Mouse (Mus musculus): ENCODE results near the gene Vmn2r57.
A peak's percentile ranks its signal among the peaks of the same experiment; 100 is the strongest.
"Not testable (repeated sequence)": the region's sequence is repeated elsewhere in the genome, so short reads cannot be mapped to it uniquely, and the experiment has no call there.

The Vmn2r57 gene

DNA sequence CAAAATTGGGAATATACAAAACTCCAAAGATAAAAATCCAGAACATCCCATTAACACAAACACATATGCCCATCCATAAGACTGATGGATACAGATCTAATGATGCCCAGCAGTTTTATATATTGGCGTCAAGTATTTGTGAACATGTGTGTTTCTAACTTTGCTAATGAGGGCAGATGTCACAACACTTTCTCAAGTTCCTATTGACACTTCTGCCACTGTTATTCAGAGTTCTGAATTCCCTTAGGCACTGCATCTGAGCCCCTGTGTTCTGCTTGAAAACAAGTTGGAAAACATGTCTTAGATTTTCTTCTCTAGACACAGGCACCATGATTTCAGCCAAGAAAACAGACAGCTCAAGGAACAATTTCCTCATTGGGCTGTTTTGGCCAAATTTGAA is at the start of gene Vmn2r57:
TSS of gene Vmn2r57 (minus strand) at position 101 of the 400 bp plus-strand sequence.
- DNase-seq (ENCODE audit: low spot score in 2 of 2): not testable (repeated sequence)

DNA sequence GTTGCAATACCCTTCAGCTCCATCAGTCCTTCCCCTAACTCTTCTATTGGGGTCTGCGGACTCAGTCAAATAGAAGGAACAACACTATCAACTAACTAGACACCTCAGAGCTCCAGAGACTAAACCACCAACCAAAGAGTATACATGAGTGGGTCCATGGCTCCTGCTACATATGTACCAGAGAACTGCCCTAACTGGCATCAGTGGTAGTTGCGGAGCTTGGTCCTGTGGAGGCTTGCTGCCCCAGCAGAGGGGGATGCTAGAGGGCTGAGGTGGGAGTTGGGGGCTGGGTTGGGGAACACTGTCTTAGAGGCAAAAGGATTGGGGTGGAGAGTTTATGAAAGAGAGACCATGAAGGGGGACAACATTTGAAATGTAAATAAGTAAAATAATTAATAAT is 49.4 kb upstream of the Vmn2r57 start:
- DNase-seq (ENCODE audit: low spot score in 2 of 2): no peak

DNA sequence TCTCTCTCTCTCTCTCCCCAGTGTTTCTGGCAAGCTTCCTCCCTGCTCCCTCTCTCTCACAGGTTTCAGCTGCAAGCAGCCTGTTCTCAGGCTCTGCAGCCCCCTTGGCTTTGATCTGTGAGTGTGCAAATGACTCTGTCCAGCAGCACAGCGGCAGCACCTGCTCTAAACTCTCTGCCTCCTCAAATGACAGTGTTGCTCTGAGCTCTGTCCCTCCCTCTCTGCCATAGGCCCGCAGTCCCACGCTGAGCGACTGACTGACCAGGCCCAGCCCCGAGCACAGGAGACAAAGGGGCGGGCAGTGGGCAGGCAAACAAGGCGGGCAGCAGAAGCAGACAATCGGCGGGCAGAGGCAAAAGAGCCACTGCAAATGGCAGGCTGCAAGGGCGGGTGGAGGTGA is 3.4 kb upstream of the Vmn2r57 start:
- no peak for DNase-seq (ENCODE audit: low spot score in 2 of 2)

DNA sequence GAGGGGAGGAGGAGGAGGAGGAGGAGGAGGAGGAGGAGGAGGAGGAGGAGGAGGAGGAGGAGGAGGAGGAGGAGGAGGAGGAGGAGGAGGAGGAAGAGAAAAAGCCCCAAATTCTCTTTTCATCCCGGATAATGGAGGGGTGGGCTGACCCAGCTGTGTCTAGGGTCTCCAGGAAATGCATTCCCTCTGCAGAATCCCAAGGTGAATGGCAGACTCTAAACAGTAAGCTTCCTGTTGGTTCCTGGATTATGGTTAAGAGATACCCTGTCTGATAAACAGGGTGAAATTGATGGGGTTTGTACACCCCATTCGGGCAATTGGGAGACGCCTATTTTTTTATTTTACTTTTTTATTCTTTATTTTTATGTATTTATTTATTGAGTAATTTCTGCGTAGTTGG is 54.4 kb downstream of the Vmn2r57 start:
- DNase-seq (ENCODE audit: low spot score in 2 of 2): no peak

DNA sequence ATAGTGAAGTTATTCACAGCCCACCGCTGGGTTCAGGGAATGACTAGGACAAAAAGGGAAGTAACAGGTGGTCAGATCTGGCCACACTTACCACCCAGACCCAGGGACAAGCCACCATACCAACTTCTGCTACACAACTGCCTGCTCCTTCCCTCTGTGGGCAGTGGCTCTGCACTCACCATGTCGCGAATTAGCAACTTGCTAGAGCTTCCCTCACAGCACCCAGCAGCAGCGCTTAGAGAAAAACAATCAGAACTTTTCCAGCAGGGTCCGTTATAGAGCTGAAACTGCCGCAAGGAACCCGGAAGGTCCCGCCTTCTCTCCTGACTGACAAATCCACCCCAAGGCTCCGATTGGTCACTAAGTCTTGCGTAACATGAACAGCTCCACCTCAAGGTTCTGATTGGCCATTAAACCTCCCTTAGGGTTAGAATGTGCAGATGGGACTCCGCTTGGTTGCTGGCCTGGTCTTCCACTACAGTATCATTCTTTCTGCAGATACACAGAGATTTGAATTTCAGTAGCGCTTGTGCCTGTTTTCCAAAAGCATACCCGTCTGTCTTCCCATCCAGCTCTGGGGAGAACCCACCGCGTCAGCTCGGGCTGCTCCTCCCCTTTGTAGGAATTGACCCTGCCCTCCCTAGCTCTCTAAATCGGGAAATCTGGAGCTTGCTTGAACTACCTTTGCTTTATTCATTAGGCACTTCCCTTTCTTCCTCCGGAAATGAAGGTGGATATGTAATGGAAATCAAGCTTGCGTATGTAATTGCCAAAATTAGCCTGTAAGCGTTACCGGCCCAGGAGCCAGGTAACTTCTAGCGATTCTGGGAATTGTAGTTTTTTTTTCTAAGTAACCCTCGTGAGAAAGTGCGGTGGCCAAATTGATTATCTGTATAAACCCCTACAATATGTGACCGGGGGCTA is 55.2 kb downstream of the Vmn2r57 start, which contains the start of gene AI987944:
TSS of gene AI987944 (minus strand) at position 332 of the 924 bp plus-strand sequence.
- DNase-seq (ENCODE audit: low spot score in 2 of 2): peak; percentile 63 to 72

Measured in natural killer cell, adult 2 months (primary cell).